Mouse (Mus musculus): ENCODE data around the gene Olfr1411.

Olfr1411 gene

GRCm38 (mm10) chr1:92594111-92594510 lies at the start of gene Olfr1411:
TSS of gene Olfr1411 (plus strand) at chr1:92594411.
- no peak for DNase-seq (ENCODE audit: low spot score in 2 of 2)

- DNase-seq (ENCODE audit: low spot score in 2 of 2), result no peak
These were observed 48.3 kb upstream of the Olfr1411 start for GRCm38 (mm10) chr1:92545929-92546328.

GRCm38 (mm10) chr1:92571022-92571421 lies 23.2 kb upstream of the Olfr1411 start, which contains the start of gene Olfr1413:
TSS of gene Olfr1413 (plus strand) at chr1:92571322.
- no peak for DNase-seq (ENCODE audit: low spot score in 2 of 2)

- DNase-seq (ENCODE audit: low spot score in 2 of 2), result no peak
These were observed 8.7 kb upstream of the Olfr1411 start, which contains the start of gene Olfr1412 for GRCm38 (mm10) chr1:92585479-92585878. TSS of gene Olfr1412 (plus strand) at chr1:92585779.

- DNase-seq (ENCODE audit: low spot score in 2 of 2), result no peak
These were observed 1.8 kb downstream of the Olfr1411 start for GRCm38 (mm10) chr1:92596019-92596418.

- DNase-seq (ENCODE audit: low spot score in 2 of 2), result no peak
These were observed 11.3 kb downstream of the Olfr1411 start, which contains the start of gene Olfr1410 for GRCm38 (mm10) chr1:92605482-92605881. TSS of gene Olfr1410 (plus strand) at chr1:92605782.

- no peak for DNase-seq (ENCODE audit: low spot score in 2 of 2)
These were observed 13.5 kb downstream of the Olfr1411 start for GRCm38 (mm10) chr1:92607711-92608110.

- peak; percentile 5 to 17 for DNase-seq (ENCODE audit: low spot score in 2 of 2)
These were observed 16.8 kb downstream of the Olfr1411 start for GRCm38 (mm10) chr1:92611008-92611407.

- DNase-seq (ENCODE audit: low spot score in 2 of 2), result no peak
These were observed 19.0 kb downstream of the Olfr1411 start for GRCm38 (mm10) chr1:92613175-92613574.

GRCm38 (mm10) chr1:92614516-92614915 lies 20.3 kb downstream of the Olfr1411 start:
- no peak for DNase-seq (ENCODE audit: low spot score in 2 of 2)

- DNase-seq (ENCODE audit: low spot score in 2 of 2), result no peak
These were observed 21.8 kb downstream of the Olfr1411 start for GRCm38 (mm10) chr1:92616046-92616445.

GRCm38 (mm10) chr1:92617488-92617887 lies 23.3 kb downstream of the Olfr1411 start, which contains the start of gene Olfr12:
TSS of gene Olfr12 (plus strand) at chr1:92617788.
- no peak for DNase-seq (ENCODE audit: low spot score in 2 of 2)

GRCm38 (mm10) chr1:92618360-92618759 lies 24.1 kb downstream of the Olfr1411 start:
- DNase-seq (ENCODE audit: low spot score in 2 of 2), result no peak

- no peak for DNase-seq (ENCODE audit: low spot score in 2 of 2)
These were observed 34.0 kb downstream of the Olfr1411 start for GRCm38 (mm10) chr1:92628227-92628626.

GRCm38 (mm10) chr1:92632196-92632595 lies 38.0 kb downstream of the Olfr1411 start:
- no peak for DNase-seq (ENCODE audit: low spot score in 2 of 2)

GRCm38 (mm10) chr1:92632948-92633347 lies 38.7 kb downstream of the Olfr1411 start:
- DNase-seq (ENCODE audit: low spot score in 2 of 2), result no peak

- DNase-seq (ENCODE audit: low spot score in 2 of 2), result no peak
These were observed 39.5 kb downstream of the Olfr1411 start for GRCm38 (mm10) chr1:92633726-92634125.

- no peak for DNase-seq (ENCODE audit: low spot score in 2 of 2)
These were observed 40.4 kb downstream of the Olfr1411 start for GRCm38 (mm10) chr1:92634569-92634968.

GRCm38 (mm10) chr1:92634976-92635599 lies 40.9 kb downstream of the Olfr1411 start:
- DNase-seq (ENCODE audit: low spot score in 2 of 2), result no peak

GRCm38 (mm10) chr1:92636015-92636414 lies 41.8 kb downstream of the Olfr1411 start:
- DNase-seq (ENCODE audit: low spot score in 2 of 2), result no peak

- DNase-seq (ENCODE audit: low spot score in 2 of 2), result no peak
These were observed 42.5 kb downstream of the Olfr1411 start for GRCm38 (mm10) chr1:92636676-92637075.

- DNase-seq (ENCODE audit: low spot score in 2 of 2), result no peak
These were observed 43.4 kb downstream of the Olfr1411 start for GRCm38 (mm10) chr1:92637501-92638172.

- no peak for DNase-seq (ENCODE audit: low spot score in 2 of 2)
These were observed 44.0 kb downstream of the Olfr1411 start for GRCm38 (mm10) chr1:92638181-92638580.

Measured in heart, adult 9 months (tissue).